Mouse (Mus musculus) inflammation-experienced regulatory T-cells, adult 6 months (primary cell): ENCODE measurements around the gene Pcbp3. TPM values are rescaled to one million over a fixed set of nuclear protein-coding genes. Genes with fewer than 3 reads are reported as not detected.

Experiments
- ATAC-seq: one replicate; pipeline ENCODE4 v1.8.0; 2017
- polyA plus RNA-seq, 3 experiments: library from polyadenylated mRNA; unstranded; fragments of 100-300 nt; shearing (Covaris generic); gene quantifications; one replicate each; pipeline ENCODE4 v1.2.1; 2017

Gene Pcbp3
- polyA plus RNA-seq, 3 experiments from 2014 or later, result 4.5 to 8.6 (median 6.0) TPM

DNA sequence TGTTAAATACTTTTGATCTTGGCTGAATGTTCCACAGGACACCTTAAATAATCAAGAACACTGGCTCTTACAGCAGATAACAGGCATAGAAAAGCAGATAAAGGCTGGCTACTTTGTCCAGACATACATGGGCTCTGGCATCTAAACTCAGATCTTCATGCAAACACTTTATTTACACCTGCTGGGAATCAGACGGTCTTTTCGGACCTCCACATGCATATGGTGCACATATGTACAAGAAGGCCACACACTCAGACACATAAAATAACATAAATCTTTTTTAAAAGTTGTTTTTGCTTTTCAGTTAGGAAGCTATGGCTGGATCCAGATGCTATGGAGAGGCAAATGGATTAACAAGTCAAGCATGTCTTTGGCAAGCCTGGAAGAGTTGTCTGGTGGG is 37.2 kb downstream of the Pcbp3 start:
- ATAC-seq, result no peak

DNA sequence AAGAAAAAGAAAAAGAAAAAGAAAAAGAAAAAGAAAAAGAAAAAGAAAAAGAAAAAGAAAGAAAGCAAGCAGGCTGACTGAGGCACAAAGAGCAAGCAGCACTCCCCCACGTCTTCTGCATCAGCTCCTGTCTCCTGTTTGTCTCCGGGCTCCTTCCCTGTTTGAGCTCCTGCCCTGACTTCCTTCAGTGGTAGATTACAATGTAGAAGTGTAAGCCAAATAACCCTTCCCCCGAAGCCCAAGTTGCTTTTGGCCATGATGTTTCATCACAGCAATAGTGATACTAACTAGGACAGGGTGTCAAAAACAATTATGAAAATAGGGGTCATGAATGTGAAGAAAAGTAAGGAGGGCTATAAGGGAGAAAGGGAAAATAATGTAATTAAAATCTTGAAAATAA is 43.6 kb downstream of the Pcbp3 start:
- ATAC-seq, result no peak

DNA sequence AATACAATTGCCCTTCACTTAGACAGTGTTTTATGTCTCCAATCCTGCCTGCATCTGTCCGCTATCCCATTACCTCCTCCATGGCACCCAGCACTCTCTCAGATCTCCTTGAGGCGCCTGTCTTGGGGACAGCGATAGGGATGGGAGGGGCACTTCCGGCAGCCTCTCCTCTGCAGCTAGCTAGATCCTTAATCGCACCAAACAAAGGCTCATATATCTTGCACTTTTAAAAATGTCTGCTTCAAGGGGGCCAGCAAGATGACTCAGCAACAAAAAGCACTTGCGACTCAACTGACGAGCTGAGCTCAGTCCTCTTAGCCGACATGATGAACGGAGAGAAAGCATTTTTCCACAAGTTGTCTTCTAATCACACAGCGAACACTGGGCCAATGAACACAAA is 55.3 kb downstream of the Pcbp3 start:
- ATAC-seq, result no peak

DNA sequence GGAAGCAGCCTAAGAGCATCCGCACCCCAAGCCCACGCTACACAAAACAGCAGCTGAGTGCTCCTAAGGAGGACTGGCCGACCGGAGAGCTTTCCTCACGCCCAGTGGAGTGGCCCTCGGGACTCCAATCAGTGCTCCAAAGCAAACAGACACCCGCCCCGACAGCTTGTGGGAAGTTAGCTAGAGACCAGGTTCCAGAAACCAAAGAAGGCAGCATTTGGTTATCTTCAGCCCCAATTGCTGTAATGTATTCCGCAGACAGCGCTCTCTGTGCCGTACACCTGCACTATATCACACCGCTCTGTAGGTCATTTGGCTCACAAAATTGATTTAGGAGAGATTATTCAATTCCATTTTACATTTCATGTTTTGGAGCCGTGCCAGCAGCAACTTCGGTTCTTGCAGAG is 55.7 kb downstream of the Pcbp3 start:
- no peak for ATAC-seq

DNA sequence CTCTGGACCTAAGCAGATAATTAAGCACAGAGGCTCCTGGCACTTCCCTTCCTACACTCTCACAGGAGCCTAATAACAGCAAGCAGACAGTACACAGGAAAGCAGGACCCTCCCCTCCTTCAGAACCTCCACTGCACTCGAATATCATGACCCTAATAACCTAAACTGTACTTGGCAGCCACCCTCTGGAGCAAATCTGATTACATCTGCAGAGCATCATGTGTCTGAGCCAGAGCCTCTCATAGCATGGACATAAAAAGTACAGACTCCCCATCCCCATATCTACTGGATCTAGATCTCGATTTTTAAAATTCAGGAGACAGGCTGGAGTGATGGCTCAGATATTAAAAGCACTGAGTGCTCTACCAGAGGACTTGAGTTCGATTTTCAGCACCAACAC is 58.0 kb downstream of the Pcbp3 start:
- ATAC-seq, result no peak

DNA sequence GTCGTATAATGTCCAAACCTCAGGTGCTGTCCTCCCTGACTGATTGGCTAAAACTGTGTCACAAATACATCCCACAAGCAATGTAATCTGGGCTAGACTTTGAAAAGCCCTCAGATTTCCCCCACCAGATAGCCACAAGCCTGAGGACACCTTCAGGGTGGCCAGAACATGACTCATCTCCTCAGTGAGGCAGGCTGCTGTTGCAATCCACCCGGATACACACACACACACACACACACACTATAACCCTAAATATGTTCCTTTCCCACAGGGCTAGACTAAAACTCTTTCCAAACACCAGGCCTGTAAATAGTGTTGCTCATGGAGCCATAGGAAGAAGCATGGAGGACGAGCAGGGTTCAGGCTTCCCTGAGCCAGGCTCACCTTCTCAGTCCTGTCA is 58.6 kb downstream of the Pcbp3 start:
- ATAC-seq, result no peak

DNA sequence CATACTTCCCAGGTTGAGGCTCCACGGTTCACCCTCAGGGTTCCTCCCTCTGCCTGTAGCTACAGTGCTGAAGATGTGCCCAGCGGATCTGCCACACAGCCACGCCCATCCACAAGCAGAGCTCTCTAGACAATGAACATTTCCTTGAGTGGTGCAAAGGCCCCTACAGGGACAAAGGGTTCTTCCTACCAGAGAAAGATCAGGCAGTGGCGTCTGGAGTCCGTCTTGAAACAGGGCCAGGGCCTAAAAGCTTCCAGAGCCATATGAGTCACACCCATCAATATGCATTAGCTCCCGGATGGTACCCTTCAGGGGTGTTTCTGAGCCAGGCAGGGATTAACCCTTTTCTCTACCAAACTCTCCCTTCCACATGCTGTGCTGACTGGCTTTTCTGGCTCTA is 59.1 kb downstream of the Pcbp3 start:
- ATAC-seq, result no peak

DNA sequence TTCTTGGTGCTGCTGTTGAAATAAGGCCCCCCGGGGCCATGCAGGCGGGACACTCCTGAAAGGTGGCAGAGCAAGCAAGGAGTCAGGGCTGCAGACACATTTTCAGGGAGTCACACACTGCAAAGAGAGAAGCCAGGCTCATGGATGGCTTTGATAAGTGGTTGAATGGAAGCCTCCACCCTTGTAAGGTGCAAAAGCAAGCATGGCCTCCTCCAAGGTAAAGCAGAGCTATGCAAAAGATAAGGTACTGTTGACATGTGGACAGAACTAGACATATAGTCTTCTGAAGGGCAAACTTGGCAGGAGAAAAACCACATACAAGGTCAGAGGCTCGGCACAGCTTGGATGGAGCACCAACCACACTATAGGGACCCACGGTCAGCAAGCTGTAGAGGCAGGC is 63.3 kb downstream of the Pcbp3 start:
- no peak for ATAC-seq

DNA sequence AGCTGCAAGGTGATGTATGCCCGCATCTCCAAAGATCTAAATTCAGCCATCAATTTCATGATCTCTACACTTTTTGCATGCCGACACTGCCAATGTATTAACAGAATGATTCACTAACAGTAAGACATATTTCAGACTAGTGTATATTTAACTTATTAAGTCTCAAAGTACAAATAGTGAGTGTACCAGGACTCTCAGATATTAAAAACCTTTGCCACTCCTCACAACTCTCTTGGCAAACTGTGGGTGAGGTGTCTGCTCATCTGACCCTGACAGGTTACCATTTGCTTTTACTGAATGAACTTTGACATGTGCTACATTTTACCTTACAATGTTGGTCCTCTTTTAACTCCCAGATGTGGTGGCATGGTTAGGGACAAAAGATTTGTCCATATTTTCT is 70.2 kb downstream of the Pcbp3 start:
- no peak for ATAC-seq

DNA sequence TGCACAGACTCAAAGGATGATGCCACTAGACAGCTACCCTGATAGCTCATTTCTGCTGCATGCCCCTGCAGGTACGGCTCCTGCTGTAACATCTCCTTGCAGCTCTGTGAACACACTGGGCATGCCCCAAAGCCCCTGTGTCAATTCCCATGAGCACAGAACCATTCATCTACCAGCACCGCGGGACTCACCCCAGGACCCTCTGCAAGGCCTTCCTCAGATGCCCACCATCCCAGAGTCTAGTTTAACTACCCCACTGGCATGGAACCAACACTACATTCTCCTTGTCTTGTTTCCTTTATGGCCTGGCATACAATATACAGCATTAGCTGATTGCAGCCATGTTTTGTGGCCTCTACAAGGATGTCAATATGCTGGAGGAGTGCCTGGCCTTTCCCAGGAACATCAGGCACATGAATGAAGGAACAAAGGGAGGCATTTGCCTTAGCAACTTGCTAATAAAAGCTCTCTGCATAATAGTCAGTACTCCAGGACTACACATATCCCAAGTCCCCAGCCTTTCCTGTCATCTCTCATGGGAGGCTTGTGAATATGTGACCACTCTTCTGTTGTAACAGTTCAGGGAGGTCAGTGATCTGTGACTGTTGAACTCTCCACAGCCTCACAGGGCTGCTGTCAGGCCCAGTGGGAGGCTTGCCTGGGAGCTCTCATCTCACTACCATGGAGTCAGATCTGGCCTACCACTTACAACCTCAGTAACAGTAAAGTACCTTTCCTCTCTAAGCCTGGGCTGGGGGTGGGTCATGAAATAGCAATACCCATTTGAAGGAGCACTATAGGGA is 78.0 kb downstream of the Pcbp3 start:
- no peak for ATAC-seq

DNA sequence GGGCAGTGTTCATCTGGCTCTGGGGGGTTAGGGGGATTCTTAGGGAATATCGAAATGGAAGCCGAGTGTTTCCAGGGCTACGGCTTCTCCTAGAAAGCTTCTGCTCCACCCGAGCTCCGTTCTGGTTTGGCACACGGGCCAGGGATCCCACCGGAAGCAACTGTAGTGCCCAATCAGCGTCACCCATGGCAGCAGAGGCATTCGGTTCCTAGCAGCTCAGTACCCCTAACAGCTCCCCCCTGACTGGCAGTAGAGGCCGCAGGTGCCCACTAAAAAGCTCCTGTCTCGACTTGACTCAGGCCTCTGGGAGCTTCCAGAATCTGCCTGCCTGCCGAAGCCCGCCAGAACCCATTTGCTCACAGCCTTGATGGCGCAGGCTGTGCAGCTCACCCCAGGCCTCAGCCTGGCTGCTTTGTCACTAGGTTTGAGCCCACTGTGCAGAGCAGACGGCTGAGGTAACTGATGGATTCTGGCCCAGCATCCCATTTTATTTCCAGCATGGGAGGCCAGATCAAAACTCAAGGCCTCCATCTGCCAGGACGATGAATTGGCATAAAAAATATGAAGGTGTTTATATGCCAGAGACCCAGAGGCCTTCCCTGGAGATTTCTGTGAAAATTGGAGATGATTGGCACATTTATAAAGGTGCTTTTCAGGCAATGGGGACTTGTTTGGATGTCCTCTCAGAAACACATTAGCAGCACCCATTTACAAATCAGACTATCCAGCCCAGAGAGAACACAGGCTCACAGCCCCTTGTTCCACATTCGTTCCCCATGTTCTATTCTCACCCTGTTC is 78.8 kb downstream of the Pcbp3 start:
- ATAC-seq, result no peak

DNA sequence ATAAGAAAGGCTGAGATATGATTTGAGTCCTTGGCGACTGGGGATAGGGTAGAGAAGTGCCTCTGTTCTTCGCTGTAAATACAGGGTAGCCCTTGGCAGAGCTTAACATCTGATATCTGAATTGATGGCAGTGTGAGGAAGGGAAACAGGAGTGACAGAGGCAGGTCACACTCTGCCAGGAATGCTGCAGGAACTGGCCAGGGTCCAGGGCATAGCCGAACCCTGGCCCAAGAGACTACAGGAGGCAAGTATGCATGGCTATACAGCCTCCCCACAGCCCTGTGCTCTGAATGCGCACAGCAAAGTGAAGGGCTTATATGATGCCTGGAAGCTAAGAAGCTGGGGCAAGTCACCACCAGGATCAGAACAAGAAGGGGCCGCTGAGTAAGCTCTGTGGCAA is 79.8 kb downstream of the Pcbp3 start:
- ATAC-seq, result no peak

DNA sequence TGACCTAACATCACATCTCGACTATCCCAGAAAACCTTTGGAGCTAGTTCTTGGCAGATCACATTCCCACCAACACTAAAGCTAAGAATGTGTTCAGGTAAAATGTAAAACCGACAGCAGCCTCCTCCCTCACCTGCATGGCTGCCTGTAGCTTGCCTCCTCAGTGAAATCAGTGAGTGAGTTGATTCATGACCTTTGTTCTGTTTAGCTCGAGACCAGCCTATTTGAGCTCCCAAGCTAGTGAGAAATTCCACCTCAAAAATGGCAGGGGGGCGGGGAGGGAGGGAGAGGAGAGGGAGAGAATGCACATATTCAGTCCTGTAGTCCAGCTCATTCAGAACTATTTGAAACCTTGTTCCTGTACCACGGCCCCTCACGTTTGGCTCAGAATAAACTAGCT is 86.4 kb downstream of the Pcbp3 start:
- no peak for ATAC-seq

DNA sequence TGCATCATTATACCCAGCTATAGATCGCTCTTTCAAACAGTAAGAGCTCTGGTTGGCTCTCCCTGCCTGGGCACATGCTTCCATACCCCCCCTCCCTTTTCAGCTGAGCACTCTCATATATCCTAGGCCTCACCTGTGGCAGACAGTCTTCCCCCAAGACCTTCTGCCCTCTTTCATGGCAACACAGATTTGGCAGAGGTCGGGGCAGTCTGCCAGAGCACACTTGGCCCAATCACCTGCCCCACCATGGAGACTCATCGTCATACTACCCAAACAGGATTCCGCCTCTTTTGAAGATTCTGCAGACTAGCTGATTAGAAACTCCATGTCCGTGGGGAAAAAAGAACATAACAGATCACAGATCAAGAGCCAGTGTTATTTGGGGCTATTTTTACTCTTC is 86.8 kb downstream of the Pcbp3 start:
- no peak for ATAC-seq

DNA sequence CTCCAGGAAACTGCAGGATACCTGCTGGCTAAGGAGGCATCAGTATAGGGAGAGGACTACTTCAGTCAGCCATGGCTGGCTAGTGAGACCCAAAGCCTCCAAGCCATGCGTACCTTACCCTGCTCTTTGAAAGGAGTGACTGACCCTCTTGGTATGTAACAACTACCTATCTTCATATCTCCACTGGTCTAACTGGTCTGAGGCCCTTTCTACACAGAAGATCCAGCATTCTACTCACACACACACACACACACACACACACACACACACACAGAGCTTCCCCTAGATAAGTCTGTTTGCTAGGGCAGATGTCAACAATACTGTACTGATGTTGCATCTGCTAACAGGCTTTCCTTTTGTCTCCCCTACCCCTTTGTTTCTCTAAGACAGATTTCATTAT is 87.3 kb downstream of the Pcbp3 start:
- ATAC-seq, result no peak

DNA sequence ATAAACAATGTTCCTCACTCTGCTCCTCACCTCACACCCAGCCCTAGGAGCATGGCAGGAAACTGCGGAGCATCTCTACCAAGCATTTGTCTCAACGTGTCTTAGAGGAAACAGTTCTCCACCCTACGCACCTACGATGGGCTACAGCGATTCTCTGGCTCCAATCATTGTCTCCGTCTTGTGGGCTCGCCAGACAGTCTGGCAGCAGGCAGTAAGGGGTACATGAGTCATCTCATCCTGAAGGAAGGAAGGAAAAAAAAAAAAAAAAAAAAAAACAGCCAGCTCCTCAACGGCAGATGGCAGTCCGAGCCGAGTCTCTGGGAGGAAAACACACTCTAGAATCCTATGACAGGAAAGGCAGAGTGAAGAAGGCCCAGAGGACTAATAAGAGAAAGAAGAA is 87.7 kb downstream of the Pcbp3 start:
- no peak for ATAC-seq

DNA sequence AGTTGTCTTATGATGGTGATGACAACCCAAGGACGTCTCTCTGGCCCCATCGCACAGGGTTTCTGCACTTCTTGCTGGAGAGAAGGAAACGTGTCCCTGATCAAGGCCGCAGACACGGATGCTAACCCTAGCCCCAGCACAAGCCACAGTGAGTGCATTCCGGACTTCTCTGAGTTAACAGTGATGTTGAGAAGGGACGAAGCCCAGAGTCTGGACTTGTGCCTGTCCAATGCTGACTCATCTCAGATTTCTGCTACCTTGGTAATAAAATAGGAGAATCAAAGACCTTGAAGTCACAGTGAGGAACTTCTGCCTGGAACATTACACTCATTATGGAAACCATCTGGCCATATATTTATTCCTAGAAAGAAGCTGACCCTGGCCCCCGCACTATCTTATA is 89.0 kb downstream of the Pcbp3 start:
- ATAC-seq, result no peak

DNA sequence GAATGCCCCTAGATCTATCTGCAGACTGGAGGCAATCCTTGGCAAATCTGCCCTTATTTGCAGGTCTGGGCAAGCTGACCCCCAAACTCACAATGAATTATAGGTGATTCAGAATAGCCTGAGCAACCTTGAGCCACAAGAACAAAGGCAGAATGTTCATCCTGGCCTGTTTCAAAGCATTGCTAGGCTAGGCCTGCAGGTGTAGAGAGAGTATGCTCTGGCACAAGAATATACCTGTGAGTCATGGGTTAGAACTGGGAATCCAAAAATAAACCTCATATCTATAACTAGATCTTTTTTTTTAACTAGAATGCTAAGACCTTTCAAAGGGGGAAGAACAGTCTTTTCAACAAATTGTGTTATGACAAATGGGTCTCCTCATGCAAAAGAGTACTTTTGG is 95.8 kb downstream of the Pcbp3 start:
- ATAC-seq, result no peak

DNA sequence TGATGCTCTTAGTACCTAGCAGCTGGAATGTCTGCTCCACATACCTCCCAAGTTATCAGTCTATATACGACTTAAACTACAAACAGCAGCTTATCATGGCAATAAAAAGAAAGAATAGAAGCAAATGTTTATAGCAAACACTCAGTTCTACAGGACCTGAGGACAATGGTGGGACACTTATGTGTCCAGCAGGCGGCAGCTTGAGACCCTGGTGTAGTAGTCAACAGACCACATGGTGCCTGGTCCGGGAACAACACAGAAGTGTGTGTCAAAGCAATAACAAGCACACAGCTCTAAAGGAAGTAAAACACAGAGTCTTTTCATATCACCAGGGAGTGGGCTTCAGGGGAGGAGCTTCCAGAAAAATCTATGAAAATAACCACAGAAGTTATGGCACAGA is 100.7 kb downstream of the Pcbp3 start:
- ATAC-seq, result no peak

DNA sequence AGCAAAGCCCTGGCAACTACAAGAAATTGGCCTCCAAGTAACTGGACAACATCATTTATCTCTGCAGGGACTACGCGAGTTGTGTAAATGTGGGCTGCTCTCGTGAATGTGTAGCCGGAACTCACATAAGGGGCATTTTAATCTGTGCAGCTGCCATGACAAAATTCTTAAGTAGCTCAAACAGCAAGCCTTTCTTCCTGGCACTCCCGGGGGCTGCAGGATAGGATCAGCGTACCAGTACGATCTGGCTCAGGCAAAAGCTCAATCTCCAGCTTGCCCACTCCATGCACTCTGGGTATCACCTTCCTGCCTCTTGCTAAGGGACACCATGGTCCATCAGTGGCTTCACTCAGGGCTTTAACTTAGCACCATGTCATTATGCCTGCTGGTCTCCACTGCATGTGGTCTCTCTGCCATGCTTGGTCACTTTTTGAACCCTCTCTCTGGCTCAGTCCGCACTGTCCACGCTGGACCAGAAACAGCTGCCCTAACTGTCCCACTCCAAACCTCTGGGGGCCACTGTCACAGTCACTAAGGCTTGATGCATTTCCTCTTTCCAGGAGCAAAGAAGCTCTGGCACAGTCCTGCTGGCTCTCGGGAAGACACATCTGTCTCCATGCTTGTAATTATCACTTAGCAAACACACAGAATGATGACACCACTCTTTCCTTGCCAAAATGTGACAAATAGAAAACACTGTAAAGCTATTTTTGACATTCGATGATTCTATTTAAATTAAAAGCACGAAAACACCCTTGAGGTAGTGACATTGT is 102.1 kb downstream of the Pcbp3 start:
- ATAC-seq, result no peak

DNA sequence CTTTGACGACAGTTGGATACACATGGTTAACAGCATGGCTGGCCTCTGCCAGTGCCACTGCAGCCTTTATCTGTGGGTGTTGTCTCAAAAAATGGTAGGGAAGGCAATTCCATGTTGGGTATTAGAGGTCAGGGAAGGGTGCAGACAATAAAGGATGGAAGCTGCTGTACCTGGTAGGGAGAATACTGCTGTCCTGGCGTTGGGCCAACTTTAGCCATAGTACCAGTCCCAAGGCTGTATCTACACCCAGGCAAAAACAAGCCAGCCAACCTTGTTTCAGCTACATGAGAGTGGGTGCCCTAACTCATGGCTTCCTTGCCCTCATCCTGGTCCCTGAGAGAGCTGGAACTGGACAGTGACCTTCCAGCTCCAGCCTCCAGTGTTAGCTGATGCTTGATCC is 103.8 kb downstream of the Pcbp3 start:
- no peak for ATAC-seq

DNA sequence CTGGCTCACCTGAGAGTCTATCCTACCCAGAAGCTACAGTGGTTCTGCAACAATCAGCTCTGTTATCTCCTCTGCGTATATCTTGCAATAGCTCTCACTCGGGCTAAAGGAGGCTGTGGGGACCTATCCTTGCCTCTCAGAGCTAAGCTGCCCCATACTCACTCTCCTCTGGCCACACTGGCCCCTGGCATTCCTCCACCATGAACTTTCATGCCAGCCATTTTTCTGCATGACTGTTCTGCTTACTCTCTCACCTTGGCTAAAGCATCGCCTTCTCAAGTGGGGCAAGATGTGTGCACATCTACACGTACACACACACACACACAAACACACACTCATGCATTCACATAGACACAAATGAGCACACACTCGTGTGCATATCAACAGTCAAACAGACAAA is 115.2 kb downstream of the Pcbp3 start:
- ATAC-seq, result no peak

DNA sequence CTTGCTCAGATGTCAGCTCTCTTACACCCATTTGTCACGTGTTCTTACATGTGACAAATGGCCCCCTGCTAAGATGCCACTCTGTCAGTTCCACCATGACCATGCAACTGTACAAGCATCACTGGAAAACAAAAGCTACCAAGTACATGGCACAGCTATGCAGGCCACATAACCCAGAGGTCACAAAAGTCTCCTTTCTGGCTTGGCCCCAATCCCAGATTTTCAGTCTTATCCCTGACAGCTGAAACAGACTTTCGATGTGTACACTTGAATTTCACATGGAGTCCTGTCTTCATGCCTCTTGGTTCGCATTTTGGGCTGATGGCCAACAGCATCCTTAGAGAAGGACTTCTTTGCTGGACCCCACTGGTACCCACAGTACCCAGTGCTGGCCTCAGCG is 116.8 kb downstream of the Pcbp3 start:
- ATAC-seq, result no peak

DNA sequence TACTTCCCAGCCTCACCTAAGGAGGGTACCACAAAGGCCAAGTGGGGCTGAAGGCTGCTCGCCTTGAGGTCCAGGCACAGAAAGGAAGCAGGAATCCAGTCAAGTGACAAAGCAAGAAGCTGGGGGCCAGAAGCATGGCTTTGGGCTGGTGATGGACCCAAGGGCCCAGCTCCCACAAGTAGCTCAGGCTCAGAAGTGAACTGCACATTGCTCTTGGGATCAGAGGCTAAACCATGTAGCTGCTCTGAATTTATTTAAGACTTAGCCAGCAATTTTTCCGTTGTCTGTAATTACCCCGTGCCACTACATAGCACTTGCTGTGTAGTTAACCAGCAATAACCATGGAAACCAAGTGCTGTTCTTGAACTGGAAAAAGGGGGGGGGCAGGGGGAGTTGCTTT is 117.3 kb downstream of the Pcbp3 start:
- ATAC-seq, result no peak
